ENCODE assay signal across 10 mouse cellular contexts in genomic region chr5:38062709-38063108, GRCm38 (mm10). TPM values are rescaled to one million over a fixed set of nuclear protein-coding genes. Genes with fewer than 3 reads are reported as not detected.
DNase-seq lines count a peak whose midpoint lies in the region; ATAC-seq and TF ChIP-seq lines count a peak whose summit lies in the region.
"Had no signal": no experiment of that assay in that cellular context is flagged by ENCODE, and none has a peak within 500 bp of the region (broad histone marks: within the 10 kb centered on the region; RNA-seq: fewer than 3 reads in every experiment).

No protein-coding gene starts in this region.

- no peak overlapping the region for H3K4me2 ChIP-seq in hindbrain, embryonic 11.5 days (replicated peaks; ENCODE audit: low read depth, low read length)
- no peak overlapping the region for H3K4me2 ChIP-seq in hindbrain, embryonic 16.5 days (ENCODE audit: low read length)
- H3K4me2 ChIP-seq in midbrain, postnatal 0 days (ENCODE audit: low read depth, low read length, poor library complexity, severe bottlenecking), result no peak overlapping the region
- H3K4me2 ChIP-seq in midbrain, embryonic 13.5 days (replicated peaks), result no peak overlapping the region
- H3K4me2 ChIP-seq: hindbrain, embryonic 13.5 days had no signal

- intact Hi-C loops in left cerebral cortex, postnatal 10 days (cut with DNase I), result no loop called here

- ATAC-seq in hindbrain, embryonic 11.5 days (ENCODE audit: low FRiP score), result no peak
- no peak for ATAC-seq in hindbrain, embryonic 16.5 days
- ATAC-seq in midbrain, postnatal 0 days (ENCODE audit: low FRiP score), result no peak
- ATAC-seq in midbrain, embryonic 13.5 days, result no peak

- H3K9me3 ChIP-seq in hindbrain, embryonic 11.5 days (ENCODE audit: control insufficient read depth, low read length), result no peaks in the 10 kb centered on the region
- no peaks in the 10 kb centered on the region for H3K9me3 ChIP-seq in hindbrain, embryonic 16.5 days (ENCODE audit: control insufficient read depth, low read length)
- no peaks in the 10 kb centered on the region for H3K9me3 ChIP-seq in midbrain, postnatal 0 days (ENCODE audit: low read length)
- no peaks in the 10 kb centered on the region for H3K9me3 ChIP-seq in midbrain, embryonic 13.5 days
- H3K9me3 ChIP-seq: hindbrain, embryonic 13.5 days had no signal

- no peaks in the 10 kb centered on the region for H3K27me3 ChIP-seq in hindbrain, embryonic 11.5 days (ENCODE audit: control insufficient read depth, insufficient read depth, low read length)
- H3K27me3 ChIP-seq in hindbrain, embryonic 16.5 days (replicated peaks; ENCODE audit: control insufficient read depth, insufficient read depth, low read length), result no peaks in the 10 kb centered on the region
- H3K27me3 ChIP-seq in midbrain, postnatal 0 days (ENCODE audit: insufficient read depth, low read length), result no peaks in the 10 kb centered on the region
- no peaks in the 10 kb centered on the region for H3K27me3 ChIP-seq in midbrain, embryonic 13.5 days
- H3K27me3 ChIP-seq: hindbrain, embryonic 13.5 days had no signal

- H3K9ac ChIP-seq in hindbrain, embryonic 11.5 days (ENCODE audit: low read depth, low read length), result no peak overlapping the region
- H3K9ac ChIP-seq in hindbrain, embryonic 16.5 days (ENCODE audit: low read depth, low read length), result no peak overlapping the region
- no peak overlapping the region for H3K9ac ChIP-seq in midbrain, postnatal 0 days (replicated peaks; ENCODE audit: low read length, poor library complexity, severe bottlenecking)
- no peak overlapping the region for H3K9ac ChIP-seq in midbrain, embryonic 13.5 days (replicated peaks)
- H3K9ac ChIP-seq: hindbrain, embryonic 13.5 days; liver, embryonic 14.5 days had no signal

- TF ChIP-seq CTCF in midbrain, postnatal 0 days (IDR thresholded peaks at IDR 0.05), result peak; percentile 65

- no peak overlapping the region for H3K4me3 ChIP-seq in hindbrain, embryonic 11.5 days (ENCODE audit: low read depth, low read length)
- no peak overlapping the region for H3K4me3 ChIP-seq in hindbrain, embryonic 16.5 days (ENCODE audit: low read length)
- H3K4me3 ChIP-seq in midbrain, postnatal 0 days (ENCODE audit: low read depth, low read length), result no peak overlapping the region
- no peak overlapping the region for H3K4me3 ChIP-seq in midbrain, embryonic 13.5 days (replicated peaks)
- H3K4me3 ChIP-seq: hindbrain, embryonic 13.5 days had no signal

- H3K36me3 ChIP-seq in hindbrain, embryonic 11.5 days (ENCODE audit: control insufficient read depth, insufficient read depth, low read length), result no peaks in the 10 kb centered on the region
- H3K36me3 ChIP-seq in hindbrain, embryonic 16.5 days (ENCODE audit: control insufficient read depth, insufficient read depth, low read length), result no peaks in the 10 kb centered on the region
- no peaks in the 10 kb centered on the region for H3K36me3 ChIP-seq in midbrain, postnatal 0 days (ENCODE audit: insufficient read depth, low read length)
- H3K36me3 ChIP-seq in midbrain, embryonic 13.5 days, result no peaks in the 10 kb centered on the region
- H3K36me3 ChIP-seq: hindbrain, embryonic 13.5 days had no signal

- peak; percentile 56 for DNase-seq in hindbrain, embryonic 11.5 days (ENCODE audit: low spot score)
- DNase-seq in midbrain, postnatal 0 days (ENCODE audit: low spot score), result peak; percentile 52
- DNase-seq in embryo, embryonic 10.5 days (ENCODE audit: low spot score), result peak; percentile 78
- DNase-seq in frontal cortex, postnatal 25 days (ENCODE audit: low spot score in 2 of 2), result no peak
- no peak for DNase-seq in left cerebral cortex, postnatal 10 days (ENCODE audit: extremely low spot score in 1 of 2, low spot score in 2 of 2)
- DNase-seq: right cerebral cortex, postnatal 25 days had no signal

- H3K27ac ChIP-seq in hindbrain, embryonic 11.5 days (ENCODE audit: low read depth, low read length), result no peak overlapping the region
- H3K27ac ChIP-seq in hindbrain, embryonic 16.5 days (ENCODE audit: low read depth, low read length), result no peak overlapping the region
- H3K27ac ChIP-seq in midbrain, postnatal 0 days (ENCODE audit: low read depth, low read length), result no peak overlapping the region
- no peak overlapping the region for H3K27ac ChIP-seq in midbrain, embryonic 13.5 days
- H3K27ac ChIP-seq: hindbrain, embryonic 13.5 days; liver, embryonic 14.5 days had no signal

- H3K4me1 ChIP-seq in hindbrain, embryonic 11.5 days (replicated peaks; ENCODE audit: control insufficient read depth, insufficient read depth, low read length), result no peaks in the 10 kb centered on the region; the same call in 1 of the 2 replicates
- no peaks in the 10 kb centered on the region; the same call in 1 of the 2 replicates for H3K4me1 ChIP-seq in hindbrain, embryonic 16.5 days (ENCODE audit: control insufficient read depth, insufficient read depth, low read depth, low read length)
- H3K4me1 ChIP-seq in midbrain, postnatal 0 days (ENCODE audit: insufficient read depth, low read length), result no peaks in the 10 kb centered on the region
- peaks cover 26% of the 10 kb centered on the region for H3K4me1 ChIP-seq in midbrain, embryonic 13.5 days (replicated peaks)

- 26% methylated on average over 5 of the region's 5 CpGs for WGBS in hindbrain, embryonic 11.5 days
- WGBS in hindbrain, embryonic 16.5 days, result 20% methylated on average over 5 of the region's 5 CpGs
- WGBS in midbrain, postnatal 0 days, result 22% methylated on average over 5 of the region's 5 CpGs
- 20% methylated on average over 5 of the region's 5 CpGs for WGBS in midbrain, embryonic 13.5 days

RNA-seq across cellular contexts. Expression of gene Stx18, which starts 24.2 kb away (rescaled TPM):
- 56.0 and 59.1 TPM in 2 replicates for polyA plus RNA-seq in hindbrain, embryonic 11.5 days (2014; fragmentation: Nextera tagmentation; extraction: Ambion mirVana)
- polyA plus RNA-seq in hindbrain, embryonic 16.5 days (2015; fragmentation: Nextera tagmentation; extraction: Ambion mirVana), result 36.5 and 38.5 TPM in 2 replicates
- total RNA-seq in midbrain, postnatal 0 days (2014; rRNA removed), result 14.0 and 20.8 TPM in 2 replicates
- polyA plus RNA-seq in midbrain, postnatal 0 days (2015; fragmentation: Nextera tagmentation; extraction: Ambion mirVana), result 24.4 and 26.1 TPM in 2 replicates
- 34.9 and 36.5 TPM in 2 replicates for polyA plus RNA-seq in midbrain, embryonic 13.5 days (2015; fragmentation: Nextera tagmentation; extraction: Ambion mirVana)
- total RNA-seq in left cerebral cortex, postnatal 10 days (2021), result 10 to 100 TPM; 33.8 to 38.7 TPM

Comparison
In these comparisons a context has a peak if more than half of its experiments do, and no peak if none do; other contexts are left out.
1. DNase-seq: peak in hindbrain, embryonic 11.5 days (single experiment), midbrain, postnatal 0 days (single experiment) and embryo, embryonic 10.5 days (single experiment); none in frontal cortex, postnatal 25 days (0 of 2) and left cerebral cortex, postnatal 10 days (0 of 2).